Mouse (Mus musculus) adrenal gland, adult 2 months (tissue): ENCODE results near the gene Mettl1. TPM values are rescaled to one million over a fixed set of nuclear protein-coding genes. Genes with fewer than 3 reads are reported as not detected.

Source experiments
- DNase-seq: peaks from one replicate; pipeline ENCODE4 v3.0.0; 2021
- long read RNA-seq: library from polyadenylated mRNA; stranded (forward); transcript quantifications from one replicate; pipeline ENCODE4 v2.0.0, GENCODE M21; 2021
- polyA plus RNA-seq: library from polyadenylated mRNA; depleted of rRNA; stranded (reverse); fragments of >200 nt; gene quantifications from 2 replicates; pipeline ENCODE4 v1.2.3, GENCODE M21; 2012; rRNA removed
- total RNA-seq, 2 experiments: library from RNA; stranded (reverse); gene quantifications; 2 replicates each; pipeline ENCODE4 v1.2.3; 2021

The Mettl1 gene
- total RNA-seq (10 to 100 TPM; 17.7 to 23.0 TPM), polyA plus RNA-seq (18.2 and 23.7 TPM in 2 replicates)
- long read RNA-seq, transcript Mettl1-201 (6 exons, 1,791 nt) = major isoform, 9 of 14 reads
- long read RNA-seq, partial matches to known transcripts = 1 of 14 reads
- long read RNA-seq, other reads (novel, unspliced or antisense) = 4 of 14 reads

- peak; percentile 63 for DNase-seq
These were observed at the start of gene Mettl1, which contains the start of gene Eef1akmt3 for GRCm38 (mm10) chr10:127041274-127041766. Gene Mettl1, plus strand, starts transcription at chr10:127041414. Gene Eef1akmt3, minus strand, starts transcription at chr10:127041513.

DNA sequence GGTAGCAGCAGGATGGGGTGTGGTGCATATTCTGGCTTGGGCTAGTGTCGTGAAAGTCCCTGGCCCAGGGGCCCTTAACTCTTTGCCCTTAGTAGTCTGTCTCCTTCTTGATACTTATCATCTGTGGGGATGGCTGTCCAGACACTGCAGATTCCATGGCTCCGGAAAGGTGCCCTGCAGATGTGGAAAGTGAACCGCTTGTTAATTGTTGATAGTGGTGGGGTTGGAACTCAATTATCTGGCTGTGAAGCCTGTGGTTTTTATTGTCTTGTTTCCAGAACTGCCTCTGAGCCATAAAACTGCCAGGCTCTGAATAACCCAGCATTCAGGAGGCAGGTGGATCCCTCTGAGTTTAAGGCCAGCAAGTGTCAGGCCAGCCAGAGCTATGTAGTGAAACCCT lies 49.5 kb upstream of the Mettl1 start:
- DNase-seq = no peak

DNA sequence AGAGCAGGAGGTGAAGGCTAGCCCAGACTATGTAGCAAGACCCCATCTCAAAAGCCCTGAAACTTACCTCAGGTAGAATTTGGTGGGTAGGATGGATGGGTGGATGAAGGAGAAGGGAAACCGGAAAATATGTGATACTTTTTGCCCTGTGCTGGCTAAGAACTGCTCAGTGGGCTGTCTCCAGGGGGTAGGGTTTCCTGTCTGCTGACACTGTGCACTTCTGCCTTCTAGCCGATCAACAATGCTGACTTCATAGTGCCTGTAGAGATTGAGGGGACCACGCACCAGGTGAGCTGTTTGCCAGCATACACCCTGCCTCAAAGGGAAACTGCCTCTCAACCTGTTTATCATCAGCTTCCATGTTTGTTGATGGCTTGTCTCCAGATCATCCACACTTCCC lies 47.6 kb upstream of the Mettl1 start:
- no peak for DNase-seq

GRCm38 (mm10) chr10:126997340-126998113 lies 43.7 kb upstream of the Mettl1 start:
- DNase-seq = no peak

DNA sequence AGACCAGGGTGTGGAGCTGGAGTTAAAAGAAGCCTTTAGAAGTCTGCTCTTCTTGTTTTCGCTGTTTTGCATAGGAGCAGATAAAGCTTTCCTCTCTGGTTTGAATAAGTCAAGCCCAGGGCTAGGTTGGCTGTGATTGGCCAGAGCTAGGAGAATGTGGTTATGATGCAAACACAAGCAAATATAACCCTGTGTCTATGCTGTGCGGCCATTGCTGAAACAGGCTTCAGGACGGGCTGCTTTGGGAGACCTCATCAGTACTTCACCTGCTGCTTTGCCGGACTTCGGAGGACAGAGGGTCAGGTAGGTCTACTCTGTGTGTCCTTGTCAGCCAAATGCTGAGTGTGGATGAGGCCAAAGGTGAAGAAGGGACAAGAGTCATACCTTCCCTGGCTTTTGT lies 40.7 kb upstream of the Mettl1 start, which contains the start of gene Avil:
Gene Avil (plus strand): TSS at position 181 of the 400 bp plus-strand sequence.
- no peak for DNase-seq

GRCm38 (mm10) chr10:127001297-127001696 lies 39.9 kb upstream of the Mettl1 start:
- no peak for DNase-seq

GRCm38 (mm10) chr10:127002056-127002455 lies 39.2 kb upstream of the Mettl1 start:
- no peak for DNase-seq

- DNase-seq = no peak
These were observed 38.4 kb upstream of the Mettl1 start for GRCm38 (mm10) chr10:127002765-127003164.

DNA sequence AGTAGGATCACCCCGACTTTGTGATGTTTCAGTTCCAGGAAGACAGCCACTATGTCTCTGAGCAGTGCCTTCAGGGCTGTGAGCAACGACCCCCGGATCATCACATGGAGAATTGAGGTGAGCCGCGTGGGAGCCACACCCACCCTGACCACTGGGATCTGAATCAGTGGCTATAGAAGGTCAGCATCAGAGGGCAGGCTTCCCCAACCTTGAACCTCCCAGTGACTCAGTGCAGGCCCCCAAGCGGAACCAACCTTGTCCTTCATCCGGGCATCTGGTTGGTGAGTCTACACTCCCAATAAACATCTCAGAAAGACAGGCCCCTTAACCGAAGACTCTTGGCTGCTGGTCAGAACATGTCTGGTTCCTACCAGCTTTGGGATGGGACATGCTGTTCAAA lies 37.9 kb upstream of the Mettl1 start:
- peak; percentile 90 for DNase-seq

DNA sequence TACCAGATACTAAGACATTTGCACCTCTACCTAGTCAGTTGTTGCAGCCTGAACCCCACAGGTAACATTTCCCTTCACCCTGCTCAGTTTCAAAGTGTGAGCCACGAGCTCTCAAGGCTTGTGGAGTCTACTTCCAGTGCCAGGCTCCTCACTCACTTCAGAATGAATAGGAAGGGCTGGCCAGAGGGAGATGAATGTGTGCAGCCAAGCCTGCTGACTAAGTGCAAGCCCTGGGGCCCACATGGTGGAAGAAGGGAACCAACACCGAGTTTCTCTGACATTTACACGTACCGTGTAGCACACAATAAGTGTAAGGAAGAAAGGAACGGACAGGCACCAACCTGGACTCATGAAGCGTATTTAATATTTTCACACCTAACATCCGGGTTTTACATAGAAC lies 37.4 kb upstream of the Mettl1 start:
- DNase-seq = no peak

DNA sequence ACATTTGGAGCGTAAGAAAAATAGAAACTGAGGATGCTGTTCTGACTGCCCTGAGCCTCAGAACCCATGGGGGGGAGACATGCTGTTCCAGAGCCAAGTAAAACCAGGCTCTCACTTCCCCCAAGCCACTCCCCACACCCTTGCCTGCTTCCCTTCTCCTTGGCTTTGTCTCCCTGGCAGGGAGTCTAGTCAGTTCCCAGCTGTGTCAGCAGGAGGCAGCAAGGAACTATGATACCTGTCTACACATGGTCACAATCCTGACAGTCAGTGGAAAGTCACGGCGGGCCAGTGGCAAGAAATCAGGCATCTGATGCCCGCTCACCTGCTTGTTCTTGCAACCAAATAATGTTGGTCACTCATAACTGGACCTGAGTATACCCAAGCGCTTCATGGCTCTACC lies 24.7 kb upstream of the Mettl1 start:
- no peak for DNase-seq

DNA sequence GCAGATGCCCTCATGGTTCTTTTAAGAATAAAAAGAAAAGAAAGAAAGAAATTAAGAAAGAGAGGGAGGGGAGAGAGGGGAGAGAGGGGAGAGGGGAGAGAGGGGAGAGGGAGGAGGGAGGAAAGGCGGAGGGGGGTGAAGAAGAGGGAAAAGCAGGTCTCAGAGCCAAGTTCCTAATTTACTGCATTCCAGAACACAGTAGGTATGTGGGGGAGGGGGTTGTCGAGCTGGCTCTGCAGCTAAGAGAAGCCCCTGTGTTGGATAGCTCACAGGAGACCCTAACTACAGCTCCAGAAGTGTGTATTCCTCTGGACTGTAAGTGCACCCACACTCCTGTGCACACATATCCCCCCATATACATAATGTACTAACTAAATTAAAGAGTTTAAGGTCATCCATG lies 24.1 kb upstream of the Mettl1 start:
- no peak for DNase-seq

DNA sequence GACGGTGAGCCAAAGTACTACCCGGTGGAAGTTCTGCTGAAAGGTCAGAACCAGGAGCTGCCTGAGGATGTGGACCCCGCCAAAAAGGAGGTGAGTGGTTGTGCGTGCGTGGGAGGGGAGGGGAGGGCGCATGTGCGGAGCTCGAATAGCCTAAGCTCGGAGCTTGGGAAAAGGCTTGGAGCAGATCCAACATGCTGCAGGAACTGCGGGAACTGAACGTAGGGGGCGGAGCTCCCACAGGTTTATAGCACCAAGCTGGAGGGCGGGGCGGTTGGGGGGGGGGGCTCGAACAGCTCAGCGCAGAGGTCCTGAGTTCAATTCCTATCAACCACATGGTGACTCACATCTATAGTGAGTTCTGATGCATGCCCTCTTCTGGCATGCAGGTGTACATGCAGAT lies 22.8 kb upstream of the Mettl1 start:
- DNase-seq = no peak

GRCm38 (mm10) chr10:127030336-127031296 lies 10.6 kb upstream of the Mettl1 start, which contains the start of gene Tsfm:
Gene Tsfm, minus strand, starts transcription at chr10:127030840.
- peak; percentile 94 for DNase-seq

GRCm38 (mm10) chr10:127033301-127033741 lies 7.9 kb upstream of the Mettl1 start:
- no peak for DNase-seq

DNA sequence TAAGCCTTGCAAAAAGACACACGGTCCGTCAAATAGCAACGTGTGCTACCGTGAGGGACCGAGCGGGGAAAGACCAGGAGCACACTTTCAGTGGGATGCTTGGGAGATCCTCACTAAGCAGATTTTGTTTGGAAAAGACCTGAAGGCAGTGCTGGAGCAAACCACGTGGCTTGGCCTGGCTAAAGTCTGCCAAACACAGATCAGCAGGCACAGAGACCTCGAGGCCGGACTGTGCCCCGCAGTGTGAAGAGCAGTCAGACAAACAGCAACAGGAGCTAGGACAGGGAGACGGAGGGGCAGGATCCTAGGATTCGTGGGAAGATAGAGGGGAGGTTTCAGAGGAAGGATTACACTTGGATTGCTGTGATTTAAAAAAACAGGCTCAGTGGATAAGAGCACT lies 4.9 kb upstream of the Mettl1 start:
- no peak for DNase-seq

DNA sequence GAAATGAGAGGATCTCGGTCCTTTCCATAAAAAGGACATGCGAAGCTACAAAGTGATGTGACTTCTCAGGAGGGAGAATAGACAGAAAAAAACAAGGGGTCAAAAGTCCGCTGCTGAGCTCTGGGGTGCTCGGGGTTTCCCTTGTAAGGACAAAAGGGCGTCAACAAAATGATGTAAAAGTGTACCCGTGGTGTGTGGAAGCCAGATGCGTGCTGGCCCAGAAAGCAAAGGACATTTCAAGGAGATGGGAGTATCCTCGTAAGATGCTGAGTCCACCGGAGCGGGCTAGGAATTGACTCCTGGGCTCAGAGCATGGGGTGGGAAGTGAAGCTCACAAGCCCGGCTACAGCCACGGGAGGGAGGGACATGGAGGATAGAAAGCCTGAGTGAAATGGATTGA lies 3.6 kb upstream of the Mettl1 start:
- no peak for DNase-seq

DNA sequence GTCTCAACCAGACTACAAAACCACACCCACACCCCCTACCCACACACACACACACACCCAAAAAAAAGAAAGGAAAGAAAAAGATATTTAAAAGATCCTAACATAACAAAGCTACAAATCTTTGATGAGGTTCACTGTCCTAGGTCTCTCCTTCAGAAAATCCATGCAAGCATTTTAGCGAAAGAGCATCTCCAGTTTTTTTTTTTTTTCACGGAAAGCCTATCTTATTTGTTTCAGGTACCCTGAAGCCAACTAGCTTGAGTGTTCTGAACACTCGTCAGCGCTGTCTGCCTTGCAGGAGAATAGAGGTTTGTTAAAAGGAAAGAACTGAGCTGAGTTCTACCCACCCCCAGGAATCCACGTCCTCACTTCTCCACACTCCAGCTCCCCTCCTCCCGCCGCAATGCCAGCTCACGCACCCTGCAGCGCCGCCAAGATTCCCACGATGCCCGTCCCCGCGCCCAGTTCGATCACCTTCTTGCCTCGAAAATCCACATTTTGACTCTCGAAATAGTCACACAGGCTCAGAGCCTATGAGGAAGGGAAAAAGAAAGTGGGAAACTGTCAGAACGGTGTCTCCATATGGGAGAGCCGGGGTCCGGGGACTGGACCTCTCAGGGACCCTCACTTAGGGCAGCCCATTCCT lies 522 bp upstream of the Mettl1 start:
- no peak for DNase-seq

- peak; percentile 92 for DNase-seq
These were observed 642 bp downstream of the Mettl1 start for GRCm38 (mm10) chr10:127041774-127042338.

- DNase-seq = no peak
These were observed 1.4 kb downstream of the Mettl1 start for GRCm38 (mm10) chr10:127042468-127043115.

DNA sequence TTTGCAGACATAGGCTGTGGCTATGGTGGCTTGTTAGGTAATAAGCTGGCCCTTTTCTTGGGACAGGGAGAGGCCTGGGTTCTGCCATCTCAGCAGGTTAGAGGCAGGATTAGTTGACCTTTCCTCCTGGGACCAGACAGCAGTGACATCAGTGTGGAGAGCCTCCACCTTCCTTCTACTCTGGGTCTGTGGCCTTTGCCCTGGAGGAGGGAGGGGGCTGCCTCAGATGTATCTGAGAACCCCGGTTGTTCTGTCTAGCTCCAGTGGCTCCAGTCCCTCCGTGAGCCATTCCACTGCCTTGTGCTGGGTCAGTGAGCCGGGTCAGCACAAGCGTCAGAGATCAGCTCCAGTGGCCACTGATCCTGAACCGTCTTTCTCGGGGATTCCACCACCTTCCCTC lies 2.0 kb downstream of the Mettl1 start:
- DNase-seq = no peak
